Mouse (Mus musculus): ENCODE measurements at regions not wholly inside any gene's neighbourhood (a gene's known extent, or its start where the extent isn't known, plus 50 kb on each side); places are given as distances from the start of the nearest gene placed in this dataset.

- TF ChIP-seq CTCF (IDR thresholded peaks at IDR 0.05; ENCODE audit: low read depth, low read length): no peak
- TF ChIP-seq POLR2A (IDR thresholded peaks at IDR 0.05; ENCODE audit: borderline replicate concordance, low read depth, low read length): no peak
These were observed 198.9 kb downstream of the Zfp36l1 start for GRCm38 (mm10) chr12:79913898-79914297.
